Mouse (Mus musculus) thymus, adult 2 months (tissue): Measurements from ENCODE around the gene Fbxl12.

Experiments
- CTCF ChIP-seq: fragments of 200-500 bp; IDR thresholded peaks from 2 replicates; pipeline ENCODE4 v1.5.1; 2012; ENCODE audit warnings: mild to moderate bottlenecking, control low read depth, low read length, moderate library complexity, borderline replicate concordance; ENCODE audit not compliant: control insufficient read depth, poor library complexity, insufficient read depth; ENCODE audit errors: extremely low read depth
- POLR2A ChIP-seq: fragments of 200-500 bp; IDR thresholded peaks from 2 replicates; pipeline ENCODE4 v1.6.1; 2012; ENCODE audit warnings: mild to moderate bottlenecking, low read length, control low read depth, moderate library complexity; ENCODE audit not compliant: control insufficient read depth, poor library complexity, insufficient read depth; ENCODE audit errors: extremely low read depth

DNA sequence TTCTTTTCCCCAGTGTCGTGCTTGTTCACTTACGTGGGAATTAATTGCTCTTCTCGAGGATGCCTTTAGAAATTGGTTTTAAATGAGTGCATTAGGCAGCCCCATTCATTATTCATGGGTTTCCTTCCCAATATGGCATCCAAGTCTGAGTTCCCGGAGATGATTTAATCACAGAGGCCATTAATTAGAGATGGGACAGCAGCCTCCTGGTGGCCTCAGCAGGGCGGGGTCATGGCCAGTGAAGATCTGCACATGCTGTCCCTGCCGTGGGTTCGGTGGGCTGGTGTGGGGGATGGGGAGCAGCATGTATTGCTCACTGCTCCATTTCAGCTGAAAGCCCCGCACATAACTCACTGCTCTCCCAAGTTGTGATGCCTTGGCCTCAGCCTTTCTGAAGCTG is 21.4 kb upstream of the Fbxl12 start:
- TF ChIP-seq CTCF: no peak
- TF ChIP-seq POLR2A: no peak
